Mouse (Mus musculus): ENCODE measurements around the gene Fam133b.
"Not testable (repeated sequence)": the region's sequence is repeated elsewhere in the genome, so short reads cannot be mapped to it uniquely, and the experiment has no call there.

Gene Fam133b

GRCm38 (mm10) chr5:3521741-3522140 is 21.9 kb upstream of the Fam133b start:
- DNase-seq, result no peak

GRCm38 (mm10) chr5:3522826-3523225 is 20.8 kb upstream of the Fam133b start:
- peak in 1 of 2 experiments; percentile 32 for DNase-seq

GRCm38 (mm10) chr5:3527041-3527691 is 16.5 kb upstream of the Fam133b start:
- no peak for DNase-seq

- no peak for DNase-seq
These were observed 13.9 kb upstream of the Fam133b start for GRCm38 (mm10) chr5:3529585-3530189.

GRCm38 (mm10) chr5:3532048-3532447 is 11.6 kb upstream of the Fam133b start:
- not testable (repeated sequence) for DNase-seq

- DNase-seq, result no peak
These were observed 6.9 kb upstream of the Fam133b start for GRCm38 (mm10) chr5:3536592-3537212.

- DNase-seq, result no peak
These were observed 4.8 kb upstream of the Fam133b start for GRCm38 (mm10) chr5:3538505-3539472.

- DNase-seq, result no peak
These were observed 1.8 kb upstream of the Fam133b start for GRCm38 (mm10) chr5:3541871-3542270.

GRCm38 (mm10) chr5:3544480-3544769 is 792 bp downstream of the Fam133b start:
- no peak for DNase-seq

GRCm38 (mm10) chr5:3546226-3546625 is 2.6 kb downstream of the Fam133b start:
- peak; percentile 79 to 82 for DNase-seq

GRCm38 (mm10) chr5:3551481-3551880 is 7.8 kb downstream of the Fam133b start:
- no peak for DNase-seq

- no peak for DNase-seq
These were observed 10.6 kb downstream of the Fam133b start for GRCm38 (mm10) chr5:3554198-3554597.

GRCm38 (mm10) chr5:3571266-3571665 is 27.6 kb downstream of the Fam133b start, which contains the start of gene 1700109H08Rik:
1700109H08Rik (plus strand) TSS chr5:3571566.
- no peak for DNase-seq

GRCm38 (mm10) chr5:3574825-3575224 is 31.2 kb downstream of the Fam133b start:
- no peak for DNase-seq

- DNase-seq, result no peak
These were observed 34.3 kb downstream of the Fam133b start for GRCm38 (mm10) chr5:3577939-3578338.

GRCm38 (mm10) chr5:3579066-3579465 is 35.4 kb downstream of the Fam133b start:
- DNase-seq, result no peak

GRCm38 (mm10) chr5:3595693-3596398 is 52.2 kb downstream of the Fam133b start, which contains the start of gene Pex1:
Pex1 (plus strand) TSS chr5:3596066.
- peak; percentile 96 to 97 for DNase-seq

GRCm38 (mm10) chr5:3596399-3596766 is 52.8 kb downstream of the Fam133b start, which contains the start of gene Rbm48:
Rbm48 (minus strand) TSS chr5:3596585.
- peak; percentile 79 to 81 for DNase-seq

GRCm38 (mm10) chr5:3597171-3597570 is 53.5 kb downstream of the Fam133b start:
- DNase-seq, result no peak

GRCm38 (mm10) chr5:3598766-3599165 is 55.1 kb downstream of the Fam133b start:
- DNase-seq, result no peak

GRCm38 (mm10) chr5:3600298-3600697 is 56.7 kb downstream of the Fam133b start:
- peak in 1 of 2 experiments; percentile 10 for DNase-seq

GRCm38 (mm10) chr5:3600790-3601189 is 57.2 kb downstream of the Fam133b start:
- DNase-seq, result no peak

Measured in kidney, adult 8-10 months (tissue).